Mouse (Mus musculus) layer of hippocampus, adult 9-11 months (tissue): ENCODE results near the gene Casc3.

Experiments
- DNase-seq: peaks from one replicate; pipeline ENCODE4 v3.0.0; 2022

The Casc3 gene

DNA sequence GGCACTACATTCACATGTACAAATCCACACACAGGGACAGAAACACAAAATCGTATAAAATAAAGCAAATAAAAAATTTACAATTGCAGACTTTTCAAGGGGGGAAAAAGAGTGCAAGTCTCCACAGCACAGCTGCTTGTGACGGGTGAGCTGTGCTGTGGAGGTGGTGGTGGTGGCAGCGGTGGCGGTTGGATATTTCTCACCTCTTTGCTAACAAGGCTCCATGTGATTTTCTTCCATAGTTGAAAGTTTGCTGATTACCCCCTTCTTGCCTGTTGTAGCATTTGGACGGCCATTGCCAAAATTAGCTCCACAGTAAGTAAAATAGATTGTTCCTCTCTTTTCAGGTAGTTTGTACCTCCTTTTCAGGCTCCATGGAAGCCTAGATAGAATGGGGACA is at the start of gene Casc3:
Casc3 (plus strand) TSS at position 301 of the 400 bp plus-strand sequence.
- no peak for DNase-seq

- DNase-seq: no peak
These were observed 48.9 kb upstream of the Casc3 start for GRCm38 (mm10) chr11:98755726-98756380.

DNA sequence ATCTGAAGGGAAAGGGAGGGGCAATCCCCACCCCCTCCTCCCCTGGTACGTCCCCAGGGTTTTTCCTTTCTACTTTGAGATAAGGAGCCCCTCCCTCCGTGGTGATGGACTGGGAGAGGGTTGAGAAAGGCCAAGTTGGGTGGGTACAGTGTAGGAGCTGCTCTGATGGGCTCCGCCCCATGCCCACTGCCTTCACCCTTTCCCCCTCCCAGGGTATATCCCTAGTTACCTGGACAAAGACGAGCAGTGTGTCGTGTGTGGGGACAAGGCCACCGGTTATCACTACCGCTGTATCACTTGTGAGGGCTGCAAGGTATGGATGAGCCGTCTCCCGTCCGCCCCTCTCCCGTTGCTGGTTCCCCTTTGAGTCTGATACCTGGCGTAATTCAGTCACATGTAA is 48.0 kb upstream of the Casc3 start:
- no peak for DNase-seq

DNA sequence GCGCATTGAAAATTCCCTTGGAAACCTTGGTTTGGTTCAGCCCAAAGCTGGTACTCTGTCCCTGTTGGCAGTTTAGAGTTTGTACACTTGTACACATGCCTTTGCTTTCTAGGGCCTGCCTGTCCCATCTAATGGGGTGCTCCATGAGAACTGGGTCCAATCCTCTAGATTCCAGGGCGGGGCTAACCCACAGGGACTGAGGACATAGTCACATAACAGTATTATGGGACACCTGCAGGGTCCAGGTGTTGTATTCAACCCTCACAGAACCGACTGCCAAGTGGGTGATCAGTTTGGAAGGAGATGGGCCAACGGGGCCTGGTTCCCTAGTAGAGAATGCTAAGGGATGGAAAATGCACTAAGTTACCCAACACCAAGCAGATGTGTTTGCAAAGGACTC is 42.8 kb upstream of the Casc3 start:
- DNase-seq: no peak

- DNase-seq: peak; percentile 73
These were observed 41.8 kb upstream of the Casc3 start for GRCm38 (mm10) chr11:98762756-98763501.

DNA sequence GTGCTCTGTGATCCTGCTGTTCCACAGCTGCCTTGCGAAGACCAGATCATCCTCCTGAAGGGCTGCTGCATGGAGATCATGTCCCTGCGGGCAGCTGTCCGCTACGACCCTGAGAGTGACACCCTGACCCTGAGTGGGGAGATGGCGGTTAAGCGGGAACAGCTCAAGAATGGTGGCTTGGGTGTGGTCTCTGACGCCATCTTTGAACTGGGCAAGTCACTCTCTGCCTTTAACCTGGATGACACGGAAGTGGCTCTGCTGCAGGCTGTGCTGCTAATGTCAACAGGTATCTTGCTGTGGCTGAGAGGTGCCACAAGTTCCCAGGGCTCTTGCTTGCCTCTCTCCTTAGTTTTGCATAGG is 41.2 kb upstream of the Casc3 start:
- DNase-seq: no peak

DNA sequence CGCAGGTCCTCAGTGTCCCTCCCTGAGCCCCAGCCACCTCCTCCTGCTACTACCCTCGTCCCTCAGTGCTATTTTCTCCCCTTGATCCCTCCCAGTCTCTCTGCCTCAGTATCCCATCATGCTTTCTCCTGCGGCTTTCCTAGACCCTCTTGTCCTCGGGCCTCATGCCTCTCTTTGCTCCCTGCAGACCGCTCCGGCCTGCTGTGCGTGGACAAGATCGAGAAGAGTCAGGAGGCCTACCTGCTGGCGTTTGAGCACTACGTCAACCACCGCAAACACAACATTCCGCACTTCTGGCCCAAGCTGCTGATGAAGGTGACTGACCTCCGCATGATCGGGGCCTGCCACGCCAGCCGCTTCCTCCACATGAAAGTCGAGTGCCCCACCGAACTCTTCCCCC is 40.6 kb upstream of the Casc3 start:
- DNase-seq: no peak

DNA sequence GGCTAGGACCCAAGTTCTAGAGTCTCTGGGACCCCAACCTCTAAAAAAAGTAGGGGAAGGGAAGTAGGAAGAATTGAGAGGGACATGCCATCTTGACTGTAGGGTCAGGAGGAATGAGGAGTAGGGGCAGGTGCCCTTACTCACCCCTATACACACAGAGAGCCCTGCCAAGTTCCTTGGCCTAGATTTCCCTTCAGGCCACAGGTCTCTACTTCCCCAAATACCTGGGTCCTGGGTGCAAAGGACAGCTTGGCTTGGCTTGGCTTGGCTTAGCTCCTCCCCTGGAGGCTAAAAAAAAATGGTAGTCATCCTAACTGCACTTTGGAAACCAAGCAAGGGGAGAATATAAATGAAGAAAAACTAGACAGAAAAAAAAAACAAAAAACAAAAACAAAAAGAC is 40.0 kb upstream of the Casc3 start:
- no peak for DNase-seq

DNA sequence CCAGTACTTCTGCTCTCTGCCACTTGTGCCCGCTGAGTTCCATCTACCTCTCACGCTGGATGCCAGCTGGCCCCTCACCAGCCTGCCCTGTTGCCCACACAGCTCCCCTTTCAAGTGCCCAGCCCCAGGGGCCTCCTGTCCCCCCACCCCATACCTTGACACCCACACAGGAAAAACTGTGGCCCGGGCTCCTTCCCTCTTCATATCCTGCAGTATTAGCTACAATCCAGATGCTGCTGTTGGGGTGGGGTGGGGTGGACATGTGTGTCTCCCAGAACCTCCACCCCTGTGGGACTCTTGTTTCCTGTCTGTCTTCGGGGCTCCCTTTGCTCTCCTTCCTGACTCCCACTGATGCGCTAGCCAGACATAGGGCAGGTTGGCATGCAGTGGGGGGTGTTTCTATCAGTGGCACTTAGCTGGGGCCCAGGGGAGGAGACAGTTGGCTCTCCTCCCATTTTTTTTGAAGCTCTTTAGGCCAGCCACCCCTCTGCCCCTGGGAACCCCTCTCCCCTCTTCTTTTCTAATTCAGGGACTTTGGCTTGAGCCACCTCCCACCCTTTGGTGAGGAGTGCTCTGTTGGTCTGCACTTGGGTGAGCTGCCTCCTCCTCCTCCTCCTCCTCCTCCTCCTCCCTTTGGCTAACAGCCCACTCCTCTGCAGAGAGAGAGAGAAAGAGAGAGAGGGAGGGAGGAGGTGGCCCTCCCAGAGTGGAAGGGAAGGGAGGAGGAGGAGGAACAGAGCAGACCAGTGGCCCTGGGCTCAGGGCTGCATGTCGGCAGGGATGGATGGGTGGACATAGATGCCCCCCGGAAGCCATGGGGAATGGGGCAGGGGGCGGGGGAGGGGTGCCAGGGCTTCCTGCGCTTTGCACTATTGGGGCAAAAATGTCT is 39.0 kb upstream of the Casc3 start:
- DNase-seq: no peak

DNA sequence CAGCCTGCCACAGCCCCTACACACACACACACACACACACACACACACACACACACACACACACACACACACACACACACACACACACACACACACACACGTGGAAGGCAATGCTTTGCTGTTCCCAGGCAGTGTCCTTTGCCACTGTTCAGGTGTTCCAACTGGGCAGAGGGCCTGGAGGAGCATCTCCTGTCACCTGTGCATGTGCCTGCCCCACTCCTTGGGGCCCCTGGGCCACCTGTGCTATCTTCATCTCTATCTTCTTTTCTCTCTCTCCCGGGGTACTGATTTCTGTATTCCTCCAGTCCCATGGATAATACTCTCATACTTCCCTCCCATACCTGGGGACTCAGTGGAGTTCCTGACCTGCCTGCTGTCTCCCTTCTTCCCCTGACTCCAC is 38.4 kb upstream of the Casc3 start:
- no peak for DNase-seq

DNA sequence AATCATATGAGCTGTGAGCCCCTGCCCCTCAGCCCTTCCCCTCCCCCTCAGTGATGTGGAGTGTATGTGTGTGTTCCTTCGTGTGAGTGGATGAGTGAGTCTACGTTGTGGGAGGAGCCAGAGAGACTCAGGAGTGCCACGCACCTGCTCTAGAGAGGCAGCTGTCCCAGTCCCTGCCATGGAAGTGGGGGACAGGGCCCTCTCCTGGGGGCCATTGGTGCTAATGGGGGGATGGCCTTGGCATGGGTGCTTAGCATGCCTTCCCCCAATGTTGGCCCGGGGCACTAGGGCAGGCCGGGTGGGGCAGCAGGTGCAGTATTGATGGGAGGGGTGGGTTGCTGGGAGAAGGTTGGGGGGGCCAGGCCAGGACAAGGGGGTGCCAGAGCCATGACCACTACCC is 37.9 kb upstream of the Casc3 start:
- DNase-seq: no peak

DNA sequence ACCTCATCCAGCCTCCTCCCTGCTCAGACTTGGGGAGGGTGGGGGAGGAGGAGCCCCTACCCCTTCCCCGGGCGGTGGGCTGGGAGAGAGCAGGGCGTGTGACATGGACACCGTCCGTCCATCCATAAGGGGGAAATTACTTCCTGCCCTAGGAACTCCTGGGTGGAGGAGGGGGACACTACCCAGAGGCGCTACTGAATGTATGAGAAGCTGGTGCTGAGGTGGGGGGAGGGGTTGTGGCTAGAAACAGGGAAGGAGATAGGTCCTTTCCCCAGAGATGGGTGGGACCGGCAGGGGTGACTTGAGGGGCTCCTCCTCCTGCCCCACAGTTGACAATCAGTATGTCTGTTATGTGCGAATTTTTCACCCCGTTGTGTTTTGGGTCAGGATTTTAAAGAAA is 37.4 kb upstream of the Casc3 start:
- no peak for DNase-seq

GRCm38 (mm10) chr11:98767713-98768112 is 37.0 kb upstream of the Casc3 start:
- DNase-seq: no peak

GRCm38 (mm10) chr11:98768127-98769006 is 36.3 kb upstream of the Casc3 start:
- no peak for DNase-seq

GRCm38 (mm10) chr11:98769007-98769954 is 35.4 kb upstream of the Casc3 start:
- DNase-seq: peak; percentile 12

DNA sequence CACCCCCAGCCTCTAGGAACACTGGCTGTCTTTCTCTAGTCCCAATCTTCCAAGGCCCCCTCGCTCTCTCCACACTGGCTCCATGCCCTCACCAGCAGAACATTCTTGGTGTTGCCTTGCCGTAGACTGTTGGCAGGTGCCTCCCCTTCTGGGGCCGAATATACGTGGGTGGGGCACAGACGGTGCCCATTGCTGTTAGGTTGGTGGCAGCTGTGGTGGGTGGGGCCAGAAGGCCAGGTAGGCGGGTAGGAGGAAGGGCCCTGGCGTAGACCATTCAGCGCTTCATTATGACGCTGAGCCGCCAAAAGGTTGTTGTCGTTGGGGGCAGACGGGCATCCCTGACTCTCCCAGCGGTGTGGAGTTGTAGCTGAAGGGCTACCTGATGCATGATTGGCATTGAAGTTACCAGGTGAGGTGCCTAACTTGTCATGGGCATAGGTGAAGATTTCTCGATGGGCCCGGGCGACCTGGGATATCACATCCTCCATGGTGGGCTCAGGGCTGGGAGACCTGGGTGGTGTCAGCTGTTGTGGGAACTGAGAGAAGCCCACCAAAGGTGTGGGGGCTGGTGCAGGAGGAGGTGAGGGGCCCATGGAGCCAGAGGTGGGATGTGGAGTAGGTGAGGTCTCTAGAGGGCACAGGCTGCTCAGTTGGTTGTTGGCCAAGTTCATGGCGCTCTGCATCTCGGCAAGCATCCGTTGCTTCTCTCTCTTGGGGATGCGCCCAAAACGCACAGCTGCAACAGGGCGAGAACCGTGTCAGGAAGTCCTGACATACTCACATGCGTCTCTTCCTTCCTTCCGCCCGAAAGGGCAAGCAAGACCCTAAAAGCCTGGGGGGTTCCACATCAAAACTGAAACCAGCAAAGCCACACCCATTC is 34.4 kb upstream of the Casc3 start:
- DNase-seq: peak; percentile 85

GRCm38 (mm10) chr11:98771131-98771530 is 33.6 kb upstream of the Casc3 start:
- peak; percentile 38 for DNase-seq

- peak; percentile 25 for DNase-seq
These were observed 32.7 kb upstream of the Casc3 start for GRCm38 (mm10) chr11:98771844-98772525.

DNA sequence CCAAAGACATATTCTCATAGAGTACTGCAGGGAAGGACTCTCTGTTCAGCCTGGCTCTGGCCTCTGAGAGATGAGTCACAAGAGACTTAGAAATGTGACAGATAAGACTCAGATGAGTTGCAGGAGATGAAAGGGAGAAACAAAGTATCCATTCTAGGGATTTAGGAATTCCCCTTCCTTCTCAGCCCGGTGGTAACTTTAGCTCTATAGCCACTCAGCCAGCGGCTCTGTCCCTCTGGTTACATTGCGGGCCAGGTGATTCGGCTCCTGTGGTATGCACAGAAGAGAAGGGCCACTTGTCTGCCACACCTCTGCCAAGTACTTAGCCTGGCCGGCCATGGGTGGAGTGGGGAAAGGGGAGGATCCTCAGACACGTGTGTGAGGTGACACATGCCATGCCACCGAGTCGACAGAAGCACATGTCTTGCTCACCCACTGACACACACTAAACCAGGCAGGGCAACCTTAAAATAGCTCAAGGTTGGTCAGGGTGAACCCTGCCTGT is 32.0 kb upstream of the Casc3 start:
- DNase-seq: peak; percentile 67
